Mouse (Mus musculus): ENCODE measurements around the gene Kdm4c. TPM values are rescaled to one million over a fixed set of nuclear protein-coding genes. Genes with fewer than 3 reads are reported as not detected.
"Not testable (repeated sequence)": the region's sequence is repeated elsewhere in the genome, so short reads cannot be mapped to it uniquely, and the experiment has no call there.

Kdm4c gene
- polyA plus RNA-seq (2016; fragmentation: Nextera tagmentation; extraction: Ambion mirVana), result 16.3 and 17.7 TPM in 2 replicates

DNA sequence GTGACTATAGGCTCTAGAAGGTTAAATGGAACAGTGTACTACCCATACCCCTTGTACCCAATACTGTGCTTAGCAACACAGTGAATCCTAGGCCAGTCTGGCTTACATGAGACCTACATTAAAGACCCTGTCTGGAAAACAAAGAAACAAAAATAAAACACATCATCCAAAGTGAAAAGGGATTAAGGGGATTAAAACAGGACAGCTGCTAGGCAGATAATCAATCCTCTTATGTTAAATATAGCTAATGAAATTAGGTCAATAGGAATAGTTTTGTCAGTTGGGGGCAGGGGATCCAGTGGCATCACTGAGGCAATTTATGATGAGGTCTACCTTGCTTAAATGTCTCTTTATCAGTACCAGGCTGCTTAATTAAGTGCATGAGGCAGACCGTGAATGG is at the start of gene Kdm4c:
Gene Kdm4c, plus strand, starts transcription at position 322 of the 400 bp plus-strand sequence.
- Histone ChIP-seq H3K4me1 (no peaks in the 10 kb centered on the region), H3K4me2 (no peak within 1 kb of the TSS), H3K9me3 (no peaks in the 10 kb centered on the region), H3K27me3 (no peaks in the 10 kb centered on the region), H3K4me3 (replicated peaks) (no peak within 1 kb of the TSS), H3K27ac (no peak within 1 kb of the TSS), H3K36me3 (replicated peaks) (no peaks in the 10 kb centered on the region), H3K9ac (no peak within 1 kb of the TSS)
- ATAC-seq (ENCODE audit: low FRiP score), result no peak
- 80% methylated on average over 1 of the region's 1 CpGs for WGBS

- Histone ChIP-seq H3K4me2 (no peak overlapping the region), H3K36me3 (replicated peaks) (no peaks in the 10 kb centered on the region), H3K4me1 (no peaks in the 10 kb centered on the region), H3K9ac (no peak overlapping the region), H3K27ac (no peak overlapping the region), H3K9me3 (no peaks in the 10 kb centered on the region), H3K4me3 (replicated peaks) (no peak overlapping the region), H3K27me3 (no peaks in the 10 kb centered on the region)
- no peak for ATAC-seq (ENCODE audit: low FRiP score)
Measured at GRCm38 (mm10) chr4:74201281-74201811, 41.0 kb upstream of the Kdm4c start.

DNA sequence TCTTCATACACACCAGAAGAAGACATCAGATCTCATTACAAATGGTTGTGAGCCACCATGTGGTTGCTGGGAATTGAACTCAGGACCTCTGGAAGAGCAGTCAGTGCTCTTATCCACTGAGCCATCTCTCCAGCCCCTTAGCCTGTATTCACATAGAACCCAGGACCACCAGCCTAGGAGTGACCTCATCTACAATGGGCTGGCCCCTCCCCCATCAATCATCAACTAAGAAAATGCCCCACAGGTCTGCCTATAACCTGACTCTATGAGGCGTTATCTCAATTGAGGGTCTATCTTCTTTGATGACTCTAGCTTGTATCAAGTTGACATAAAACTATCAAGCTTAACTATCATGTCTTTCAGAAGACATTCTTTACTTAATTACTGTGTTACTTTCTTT is 20.5 kb upstream of the Kdm4c start:
- H3K4me2 ChIP-seq; H3K9ac ChIP-seq; H3K27ac ChIP-seq; H3K4me1 ChIP-seq; H3K4me3 ChIP-seq (replicated peaks); H3K36me3 ChIP-seq (replicated peaks); H3K27me3 ChIP-seq; H3K9me3 ChIP-seq: not testable (repeated sequence)
- WGBS, result 78% methylated on average over 1 of the region's 1 CpGs
- ATAC-seq (ENCODE audit: low FRiP score), result peak; percentile 51; the same call in 1 of the 2 replicates

DNA sequence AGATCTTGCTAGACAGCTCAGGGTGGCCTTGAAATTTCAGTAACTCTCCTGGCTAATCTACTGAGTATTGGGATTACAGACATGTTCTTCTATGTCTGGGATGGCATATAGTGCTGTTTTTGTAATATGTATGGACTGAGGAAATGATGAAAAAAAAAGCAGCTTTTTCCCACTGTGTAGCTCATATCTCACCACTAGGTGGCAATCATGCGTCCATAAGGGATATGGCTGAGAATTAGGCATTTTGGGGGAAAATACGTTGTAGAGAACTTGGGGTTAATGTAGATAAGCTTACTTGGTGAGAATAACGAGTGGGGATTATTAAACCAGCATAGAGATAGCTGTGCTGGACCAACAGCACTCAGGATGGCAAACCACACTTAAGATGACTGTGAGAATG is 19.9 kb upstream of the Kdm4c start:
- Histone ChIP-seq H3K27me3 (no peaks in the 10 kb centered on the region), H3K4me1 (no peaks in the 10 kb centered on the region), H3K4me2 (no peak overlapping the region), H3K36me3 (replicated peaks) (no peaks in the 10 kb centered on the region), H3K9ac (no peak overlapping the region), H3K9me3 (no peaks in the 10 kb centered on the region), H3K27ac (no peak overlapping the region), H3K4me3 (replicated peaks) (no peak overlapping the region)
- 0 out of 2 replicates have a peak, but pooled peaks have one; percentile 11 for ATAC-seq (ENCODE audit: low FRiP score)
- WGBS, result 44% methylated on average over 3 of the region's 3 CpGs

- no peaks in the 10 kb centered on the region for H3K9me3 ChIP-seq
Measured at GRCm38 (mm10) chr4:74224210-74224609, 18.1 kb upstream of the Kdm4c start.

GRCm38 (mm10) chr4:74230994-74231393 is 11.3 kb upstream of the Kdm4c start:
- no peak overlapping the region for H3K4me2 ChIP-seq
- H3K4me3 ChIP-seq (replicated peaks), result no peak overlapping the region
- no peak overlapping the region for H3K9ac ChIP-seq
- H3K36me3 ChIP-seq (replicated peaks), result no peaks in the 10 kb centered on the region
- WGBS, result 83% methylated on average over 4 of the region's 4 CpGs
- H3K4me1 ChIP-seq, result no peaks in the 10 kb centered on the region
- H3K27me3 ChIP-seq, result no peaks in the 10 kb centered on the region
- ATAC-seq (ENCODE audit: low FRiP score), result peak; percentile 17
- H3K9me3 ChIP-seq, result no peaks in the 10 kb centered on the region
- no peak overlapping the region for H3K27ac ChIP-seq

More at GRCm38 (mm10) chr4:74224210-74224609, 18.1 kb upstream of the Kdm4c start:
- Histone ChIP-seq H3K9ac (no peak overlapping the region), H3K4me1 (no peaks in the 10 kb centered on the region), H3K4me3 (replicated peaks) (no peak overlapping the region), H3K27ac (no peak overlapping the region), H3K4me2 (no peak overlapping the region), H3K36me3 (replicated peaks) (no peaks in the 10 kb centered on the region), H3K27me3 (no peaks in the 10 kb centered on the region)
- WGBS, result 79% methylated on average over 2 of the region's 2 CpGs
- no peak for ATAC-seq (ENCODE audit: low FRiP score)

GRCm38 (mm10) chr4:74231405-74231804 is 10.9 kb upstream of the Kdm4c start:
- no peaks in the 10 kb centered on the region for H3K4me1 ChIP-seq
- H3K9me3 ChIP-seq, result no peaks in the 10 kb centered on the region
- H3K9ac ChIP-seq, result no peak overlapping the region
- no peaks in the 10 kb centered on the region for H3K27me3 ChIP-seq
- WGBS, result 71% methylated on average over 5 of the region's 5 CpGs
- no peaks in the 10 kb centered on the region for H3K36me3 ChIP-seq (replicated peaks)
- H3K4me2 ChIP-seq, result no peak overlapping the region
- ATAC-seq (ENCODE audit: low FRiP score), result peak; percentile 54
- no peak overlapping the region for H3K4me3 ChIP-seq (replicated peaks)
- no peak overlapping the region for H3K27ac ChIP-seq

DNA sequence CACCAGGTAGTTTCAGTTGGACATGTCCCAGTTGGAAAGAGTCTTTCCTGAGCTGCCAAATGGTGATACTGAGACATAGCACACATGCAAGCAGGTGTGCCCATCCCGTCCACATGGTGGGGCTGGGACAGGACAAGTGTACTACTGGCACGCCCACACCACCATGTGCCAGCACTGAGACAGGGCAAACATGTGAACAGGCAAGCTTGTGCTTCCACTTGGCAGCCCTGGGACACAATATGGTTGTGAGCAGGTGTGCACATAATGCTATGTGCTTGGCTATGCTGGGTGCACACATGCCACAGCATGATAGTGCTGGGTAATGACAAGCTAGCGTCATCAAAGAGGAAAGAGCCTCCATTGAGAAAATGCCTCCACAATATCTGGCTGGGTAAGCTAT is 8.8 kb upstream of the Kdm4c start:
- Histone ChIP-seq H3K4me1 (no peaks in the 10 kb centered on the region), H3K27ac (no peak overlapping the region), H3K4me2 (no peak overlapping the region), H3K36me3 (replicated peaks) (no peaks in the 10 kb centered on the region), H3K27me3 (no peaks in the 10 kb centered on the region), H3K9me3 (no peaks in the 10 kb centered on the region), H3K4me3 (replicated peaks) (no peak overlapping the region), H3K9ac (no peak overlapping the region)
- no peak for ATAC-seq (ENCODE audit: low FRiP score)
- WGBS, result 91% methylated on average over 3 of the region's 3 CpGs

- WGBS, result under 1% methylated on average over 63 of the region's 68 CpGs
- H3K27me3 ChIP-seq, result no peaks in the 10 kb centered on the region
- peak overlapping the region; percentile 81 for H3K4me3 ChIP-seq (replicated peaks)
- peak overlapping the region; percentile 68 for H3K4me2 ChIP-seq
- no peaks in the 10 kb centered on the region for H3K9me3 ChIP-seq
- ATAC-seq (ENCODE audit: low FRiP score), result peak; percentile 98
- peak overlapping the region; percentile 82 for H3K9ac ChIP-seq
- peaks cover 8% of the 10 kb centered on the region for H3K4me1 ChIP-seq
- no peaks in the 10 kb centered on the region for H3K36me3 ChIP-seq (replicated peaks)
- H3K27ac ChIP-seq, result peak overlapping the region; percentile 90
Measured at GRCm38 (mm10) chr4:74251348-74252244, 9.3 kb downstream of the Kdm4c start.

DNA sequence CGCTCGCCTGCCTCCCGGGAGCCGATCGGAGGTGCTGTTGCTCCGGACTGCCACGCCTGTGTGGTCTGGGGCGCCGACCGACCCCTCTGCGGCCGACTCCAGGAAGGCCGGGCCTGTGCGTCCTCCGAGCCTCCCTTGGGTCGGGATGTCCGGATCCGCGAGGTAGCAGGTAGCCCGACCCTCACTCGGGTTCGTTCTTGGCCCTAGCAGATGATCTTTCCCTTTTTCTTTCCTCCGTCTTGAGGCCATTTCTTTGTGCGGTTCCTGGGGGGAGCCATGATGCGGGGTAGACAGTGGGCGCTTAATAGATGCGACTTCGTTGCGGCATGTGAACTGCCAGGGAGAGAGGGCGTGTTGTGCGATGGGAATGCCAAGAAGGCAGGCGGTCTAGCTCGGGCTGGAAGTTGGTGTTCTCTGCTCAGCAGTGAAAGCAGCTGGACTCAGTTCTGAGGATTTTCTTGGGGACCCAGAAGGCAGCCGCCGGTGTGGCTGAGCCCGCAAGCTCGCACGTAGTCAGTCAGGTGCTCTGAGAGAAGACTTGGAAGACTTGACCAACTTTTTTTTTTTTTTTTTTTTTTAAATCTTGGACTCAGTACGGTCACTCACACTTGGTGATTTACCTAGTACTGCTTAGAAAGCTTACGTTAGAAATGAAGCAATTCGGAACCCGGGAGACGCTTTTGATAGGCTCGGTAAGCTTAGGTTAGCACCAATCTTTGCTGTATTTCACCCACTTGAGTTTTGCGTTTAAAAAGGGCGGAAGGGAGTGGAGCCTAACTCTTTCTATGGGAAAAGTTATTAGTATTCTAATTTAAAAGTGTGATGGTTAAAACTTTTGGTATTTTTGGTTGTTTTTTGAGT is 10.2 kb downstream of the Kdm4c start:
- H3K27ac ChIP-seq, result peak overlapping the region; percentile 90
- H3K4me1 ChIP-seq, result peaks cover 8% of the 10 kb centered on the region
- no peaks in the 10 kb centered on the region for H3K36me3 ChIP-seq (replicated peaks)
- H3K4me3 ChIP-seq (replicated peaks), result peak overlapping the region; percentile 81
- no peaks in the 10 kb centered on the region for H3K27me3 ChIP-seq
- peak overlapping the region; percentile 68 for H3K4me2 ChIP-seq
- ATAC-seq (ENCODE audit: low FRiP score), result peak; percentile 57
- under 1% methylated on average over 44 of the region's 46 CpGs for WGBS
- H3K9ac ChIP-seq, result peak overlapping the region; percentile 82
- H3K9me3 ChIP-seq, result no peaks in the 10 kb centered on the region

GRCm38 (mm10) chr4:74257882-74258281 is 15.6 kb downstream of the Kdm4c start:
- Histone ChIP-seq H3K9me3 (no peaks in the 10 kb centered on the region), H3K4me1 (peaks cover 15% of the 10 kb centered on the region), H3K36me3 (replicated peaks) (no peaks in the 10 kb centered on the region), H3K4me2 (no peak overlapping the region), H3K4me3 (replicated peaks) (no peak overlapping the region), H3K27ac (no peak overlapping the region), H3K9ac (no peak overlapping the region), H3K27me3 (no peaks in the 10 kb centered on the region)
- no peak for ATAC-seq (ENCODE audit: low FRiP score)
- WGBS, result 18% methylated on average over 5 of the region's 5 CpGs

DNA sequence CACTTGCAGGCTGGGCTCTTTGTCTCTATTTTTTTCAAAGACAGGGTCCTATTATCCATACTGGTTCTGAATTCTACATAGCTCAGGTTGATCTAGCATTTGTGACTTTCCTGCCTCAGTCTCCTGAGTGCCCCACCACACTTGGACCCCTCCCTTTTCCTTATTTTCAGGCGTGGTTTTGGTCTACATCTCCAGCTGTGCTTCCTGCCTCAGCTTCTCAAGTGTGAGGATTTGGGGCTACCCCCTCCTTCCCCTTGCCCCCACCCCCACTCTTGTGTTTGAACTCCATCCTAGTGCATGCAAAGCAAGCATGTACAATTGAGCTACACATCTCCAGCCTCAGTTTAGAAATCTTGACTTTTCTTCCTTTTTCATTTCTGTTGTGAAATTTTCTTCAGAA is 16.2 kb downstream of the Kdm4c start:
- Histone ChIP-seq H3K36me3 (replicated peaks) (no peaks in the 10 kb centered on the region), H3K9me3 (no peaks in the 10 kb centered on the region), H3K27ac (no peak overlapping the region), H3K4me2 (no peak overlapping the region), H3K27me3 (no peaks in the 10 kb centered on the region), H3K4me3 (replicated peaks) (no peak overlapping the region), H3K4me1 (peaks cover 13% of the 10 kb centered on the region), H3K9ac (no peak overlapping the region)
- WGBS, result 35% methylated on average over 1 of the region's 1 CpGs
- ATAC-seq (ENCODE audit: low FRiP score), result no peak

Data from forebrain, embryonic 12.5 days (tissue).